19 mouse cellular contexts compared by ENCODE assay signal in genomic region chr16:33611291-33611690, GRCm38 (mm10).
DNase-seq lines count a peak whose midpoint lies in the region; ATAC-seq lines count a peak whose summit lies in the region.
"Had no signal": no experiment of that assay in that cellular context is flagged by ENCODE, and none has a peak within 500 bp of the region (broad histone marks: within the 10 kb centered on the region; RNA-seq: fewer than 3 reads in every experiment).

No protein-coding gene starts in this region.

- no peak overlapping the region for H3K27ac ChIP-seq in heart, embryonic 10.5 days
- no peak overlapping the region for H3K27ac ChIP-seq in heart, embryonic 12.5 days (ENCODE audit: poor library complexity, severe bottlenecking)
- H3K27ac ChIP-seq: embryonic facial prominence, embryonic 15.5 days had no signal

- H3K9me3 ChIP-seq in heart, embryonic 10.5 days: no peaks in the 10 kb centered on the region
- H3K9me3 ChIP-seq in heart, embryonic 12.5 days (replicated peaks): no peaks in the 10 kb centered on the region
- H3K9me3 ChIP-seq: embryonic facial prominence, embryonic 15.5 days had no signal

- H3K4me2 ChIP-seq in heart, embryonic 12.5 days: no peak overlapping the region
- H3K4me2 ChIP-seq: embryonic facial prominence, embryonic 15.5 days had no signal

- peak; percentile 40 to 49 for DNase-seq in cerebellum, postnatal 14 days
- DNase-seq in cerebellum, adult 9-11 months: no peak
- peak; percentile 74 for DNase-seq in heart, embryonic 10.5 days (ENCODE audit: low spot score)
- peak; percentile 34 for DNase-seq in left cerebral cortex, postnatal 4 days
- no peak for DNase-seq in left cerebral cortex, postnatal 36 days (ENCODE audit: low spot score in 2 of 2)
- DNase-seq in testis, postnatal 10 days (ENCODE audit: low spot score): peak; percentile 27
- no peak for DNase-seq in testis, postnatal 14 days (ENCODE audit: low spot score)
- DNase-seq: adrenal gland, postnatal 10 days; cerebellum, adult 11 months; cerebellum, adult 9-10 months; embryo, embryonic 11 days; gastrocnemius, adult 2 months; gastrocnemius, postnatal 25 days had no signal

- ATAC-seq in heart, embryonic 12.5 days (ENCODE audit: insufficient number of reproducible peaks, low FRiP score): no peak
- ATAC-seq: forebrain, embryonic 14.5 days; hindbrain, embryonic 16.5 days; inflammation-experienced regulatory T-cells, adult 6 months had no signal

- peaks cover 14% of the 10 kb centered on the region for H3K4me1 ChIP-seq in heart, embryonic 10.5 days
- peaks cover 13% of the 10 kb centered on the region for H3K4me1 ChIP-seq in heart, embryonic 12.5 days (replicated peaks)

- 76% methylated on average over 8 of the region's 8 CpGs for WGBS in heart, embryonic 10.5 days
- 77% methylated on average over 8 of the region's 8 CpGs for WGBS in heart, embryonic 12.5 days

- intact Hi-C loops in left cerebral cortex, postnatal 4 days (cut with DNase I): no loop called here
- intact Hi-C loops in left cerebral cortex, postnatal 36 days (cut with DNase I): no loop called here

- H3K36me3 ChIP-seq in heart, embryonic 10.5 days: no peaks in the 10 kb centered on the region
- H3K36me3 ChIP-seq in heart, embryonic 12.5 days: no peaks in the 10 kb centered on the region
- H3K36me3 ChIP-seq: embryonic facial prominence, embryonic 15.5 days had no signal

- no peak overlapping the region for H3K4me3 ChIP-seq in heart, embryonic 10.5 days
- H3K4me3 ChIP-seq in heart, embryonic 12.5 days: no peak overlapping the region
- H3K4me3 ChIP-seq: embryonic facial prominence, embryonic 15.5 days; erythroblast, embryonic 14.5 days; gastrocnemius, adult 2 months had no signal

- H3K27me3 ChIP-seq in heart, embryonic 10.5 days (ENCODE audit: insufficient read depth, poor library complexity, severe bottlenecking): peaks cover 5% of the 10 kb centered on the region; the same call in 1 of the 2 replicates
- no peaks in the 10 kb centered on the region for H3K27me3 ChIP-seq in heart, embryonic 12.5 days (replicated peaks)
- H3K27me3 ChIP-seq: embryonic facial prominence, embryonic 15.5 days had no signal

- H3K9ac ChIP-seq in heart, embryonic 12.5 days: no peak overlapping the region
- H3K9ac ChIP-seq: embryonic facial prominence, embryonic 15.5 days had no signal

Comparison
In these comparisons a context has a peak if more than half of its experiments do, and no peak if none do; other contexts are left out.
1. DNase-seq: peak in cerebellum, postnatal 14 days (2 of 2), heart, embryonic 10.5 days (single experiment), left cerebral cortex, postnatal 4 days (single experiment) and testis, postnatal 10 days (single experiment); none in cerebellum, adult 9-11 months (single experiment), left cerebral cortex, postnatal 36 days (0 of 2) and testis, postnatal 14 days (single experiment).